Comparison of ENCODE assay signal across 10 mouse cellular contexts in the genomic region with DNA sequence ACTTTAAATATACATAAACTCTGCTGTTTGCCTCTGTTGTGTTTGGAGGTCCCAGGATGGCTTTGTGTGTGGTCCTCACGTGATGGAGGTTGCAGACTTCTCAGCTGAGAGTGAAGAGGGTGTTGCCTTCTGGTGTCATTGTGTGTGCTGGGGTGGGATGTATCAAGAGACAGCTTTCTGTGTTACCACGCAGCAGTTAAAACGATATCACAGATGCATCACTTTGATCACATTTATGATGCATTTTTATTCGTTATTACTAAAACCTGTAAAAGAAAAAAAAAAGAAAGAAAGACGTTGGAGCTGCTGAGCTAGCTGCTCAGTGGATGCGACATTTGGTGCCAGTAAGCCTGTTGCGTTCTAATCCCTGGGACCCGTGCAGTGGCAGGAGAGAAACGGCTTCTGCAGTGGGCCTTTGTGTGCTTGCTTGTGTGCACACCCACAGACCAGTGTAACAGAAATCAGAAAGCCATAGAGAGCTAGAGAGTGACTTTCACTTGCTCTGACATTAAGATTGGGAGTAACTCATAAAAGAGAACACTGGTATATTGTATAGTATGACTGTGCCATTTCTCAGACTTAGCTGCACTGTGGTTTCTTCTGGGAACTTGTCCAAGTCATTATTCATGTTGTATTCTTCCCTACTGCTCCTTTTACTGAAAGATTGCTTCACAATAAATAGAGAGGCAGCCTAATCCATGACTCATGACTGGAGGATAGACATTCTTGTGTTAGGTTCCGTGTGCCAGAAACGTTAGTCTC. TPM values are rescaled to one million over a fixed set of nuclear protein-coding genes. Genes with fewer than 3 reads are reported as not detected.
DNase-seq lines count a peak whose midpoint lies in the region; ATAC-seq and TF ChIP-seq lines count a peak whose summit lies in the region.
"Had no signal": no experiment of that assay in that cellular context is flagged by ENCODE, and none has a peak within 500 bp of the region (broad histone marks: within the 10 kb centered on the region; RNA-seq: fewer than 3 reads in every experiment).

No protein-coding gene starts in this region.

- no peaks in the 10 kb centered on the region for H3K9me3 ChIP-seq in neural tube, embryonic 11.5 days (ENCODE audit: control insufficient read depth, low read length)
- no peaks in the 10 kb centered on the region for H3K9me3 ChIP-seq in forebrain, embryonic 10.5 days
- H3K9me3 ChIP-seq: liver, embryonic 13.5 days had no signal

- WGBS in neural tube, embryonic 11.5 days: 51% methylated on average over 11 of the region's 11 CpGs
- WGBS in forebrain, embryonic 10.5 days: 67% methylated on average over 11 of the region's 11 CpGs

- ATAC-seq in neural tube, embryonic 11.5 days (ENCODE audit: insufficient read depth, low FRiP score, low TSS enrichment): no peak

- peaks cover 20% of the 10 kb centered on the region for H3K79me2 ChIP-seq in myocyte (ENCODE audit: control insufficient read depth, insufficient read depth)

- no peak overlapping the region for H3K9ac ChIP-seq in neural tube, embryonic 11.5 days (ENCODE audit: low read length)
- H3K9ac ChIP-seq: liver, embryonic 13.5 days had no signal

- H3K4me3 ChIP-seq in neural tube, embryonic 11.5 days (ENCODE audit: low read depth, low read length): no peak overlapping the region
- H3K4me3 ChIP-seq in forebrain, embryonic 10.5 days: no peak overlapping the region
- H3K4me3 ChIP-seq in myocyte: peak overlapping the region; percentile 6
- H3K4me3 ChIP-seq: liver, embryonic 13.5 days had no signal

- no peak overlapping the region for H3K27ac ChIP-seq in neural tube, embryonic 11.5 days (ENCODE audit: low read depth, low read length)
- H3K27ac ChIP-seq in forebrain, embryonic 10.5 days: peak overlapping the region; percentile 60; the same call in 1 of the 2 replicates
- H3K27ac ChIP-seq: liver, embryonic 13.5 days had no signal

- TF ChIP-seq POLR2A in myocyte (IDR thresholded peaks at IDR 0.05; ENCODE audit: insufficient read length, low read depth): no peak

- no peak overlapping the region for H3ac ChIP-seq in myocyte (ENCODE audit: control insufficient read depth, insufficient read length)

- peak; percentile 10 to 11 for DNase-seq in adrenal gland, postnatal 36 days
- no peak for DNase-seq in adrenal gland, postnatal 10 days
- peak; percentile 30 for DNase-seq in neural tube, embryonic 11.5 days (ENCODE audit: low spot score)
- DNase-seq in neural tube, embryonic 10.5 days (ENCODE audit: extremely low spot score, low spot score): no peak
- DNase-seq in forebrain, embryonic 10.5 days (ENCODE audit: extremely low spot score, low spot score): no peak
- DNase-seq in layer of hippocampus, adult 9-10 months (ENCODE audit: low spot score): peak; percentile 53
- DNase-seq in kidney, adult 9 months: no peak
- DNase-seq: liver, embryonic 13.5 days had no signal

- H3K36me3 ChIP-seq in neural tube, embryonic 11.5 days (ENCODE audit: control insufficient read depth, insufficient read depth, low read length): no peaks in the 10 kb centered on the region
- no peaks in the 10 kb centered on the region for H3K36me3 ChIP-seq in forebrain, embryonic 10.5 days (replicated peaks)
- H3K36me3 ChIP-seq in myocyte (ENCODE audit: control insufficient read depth, insufficient read depth): no peaks in the 10 kb centered on the region
- H3K36me3 ChIP-seq: liver, embryonic 13.5 days had no signal

- no peak overlapping the region for H3K4me2 ChIP-seq in neural tube, embryonic 11.5 days (ENCODE audit: low read depth)
- peak overlapping the region; percentile 98 for H3K4me2 ChIP-seq in myocyte (ENCODE audit: low read depth)
- H3K4me2 ChIP-seq: liver, embryonic 13.5 days had no signal

- no peaks in the 10 kb centered on the region for H3K27me3 ChIP-seq in neural tube, embryonic 11.5 days (ENCODE audit: control insufficient read depth, insufficient read depth, low read length)
- H3K27me3 ChIP-seq in forebrain, embryonic 10.5 days (ENCODE audit: poor library complexity, severe bottlenecking): no peaks in the 10 kb centered on the region
- no peaks in the 10 kb centered on the region for H3K27me3 ChIP-seq in myocyte (ENCODE audit: control insufficient read depth, insufficient read depth, insufficient read length)
- H3K27me3 ChIP-seq: CH12.LX; liver, embryonic 13.5 days had no signal

- peaks cover 3% of the 10 kb centered on the region; the same call in 1 of the 2 replicates for H3K4me1 ChIP-seq in neural tube, embryonic 11.5 days (ENCODE audit: control insufficient read depth, insufficient read depth, low read length)
- peaks cover 20% of the 10 kb centered on the region for H3K4me1 ChIP-seq in forebrain, embryonic 10.5 days
- H3K4me1 ChIP-seq: liver, embryonic 13.5 days had no signal

TF ChIP-seq in myocyte, 11 proteins besides CTCF, POLR2A, EP300 and RAD21:
- peak; percentile 86 for TF ChIP-seq USF1 (IDR thresholded peaks at IDR 0.05; ENCODE audit: low read depth)
- no peak for TF ChIP-seq TCF3 (IDR thresholded peaks at IDR 0.05; ENCODE audit: insufficient read length, low read depth)
- no peak for TF ChIP-seq MYOG (IDR thresholded peaks at IDR 0.05; ENCODE audit: control insufficient read depth in 1 of 3, insufficient read depth in 1 of 3, insufficient read length in 2 of 3, low read depth in 2 of 3)
- TF ChIP-seq CEBPB (IDR thresholded peaks at IDR 0.05; ENCODE audit: insufficient read depth, poor library complexity, severe bottlenecking): peak; percentile 94
- TF ChIP-seq TCF12 (IDR thresholded peaks at IDR 0.05; ENCODE audit: insufficient read depth, poor library complexity, severe bottlenecking): no peak
- TF ChIP-seq MYOD1 (IDR thresholded peaks at IDR 0.05; ENCODE audit: control insufficient read depth in 1 of 3, insufficient read length in 2 of 3, low read depth in 2 of 3): no peak

RNA-seq across cellular contexts. Expression of gene Cdk19, which starts 32.7 kb away (rescaled TPM):
- 10 to 100 TPM in 1 of 2 experiments, 1 to 10 TPM in 1; 7.6 to 17.1 TPM for total RNA-seq in adrenal gland, postnatal 36 days (2021)
- 10 to 100 TPM; 11.9 to 12.9 TPM for total RNA-seq in adrenal gland, postnatal 10 days (2021)
- polyA plus RNA-seq in neural tube, embryonic 11.5 days (2014; fragmentation: Nextera tagmentation; extraction: Ambion mirVana): 8.2 and 9.0 TPM in 2 replicates
- polyA plus RNA-seq in forebrain, embryonic 10.5 days (2016; fragmentation: Nextera tagmentation; extraction: Ambion mirVana): 3.8 and 4.7 TPM in 2 replicates
- 5.3 TPM for polyA plus RNA-seq in myocyte (2012; fragmentation: generic; extraction: Trizol)

Comparison
In these comparisons a context has a peak if more than half of its experiments do, and no peak if none do; other contexts are left out.
1. DNase-seq: peak in adrenal gland, postnatal 36 days (2 of 2), neural tube, embryonic 11.5 days (single experiment) and layer of hippocampus, adult 9-10 months (single experiment); none in adrenal gland, postnatal 10 days (single experiment), neural tube, embryonic 10.5 days (single experiment), forebrain, embryonic 10.5 days (single experiment) and kidney, adult 9 months (single experiment).